Mouse (Mus musculus): Measurements from ENCODE around the gene Tmem170. TPM values are rescaled to one million over a fixed set of nuclear protein-coding genes. Genes with fewer than 3 reads are reported as not detected.

Gene Tmem170
- 1 to 10 TPM; 4.1 to 4.2 TPM for total RNA-seq (2021)
- long read RNA-seq, experiment 1, partial matches to known transcripts, result 0 of 4 reads
- long read RNA-seq, experiment 1, other reads (novel, unspliced or antisense), result 3 of 4 reads
- long read RNA-seq, experiment 2, partial matches to known transcripts, result 0 of 3 reads
- long read RNA-seq, experiment 2, other reads (novel, unspliced or antisense), result 3 of 3 reads

- DNase-seq (ENCODE audit: low spot score in 2 of 2), result peak; percentile 99
These were observed at the start of gene Tmem170 for GRCm38 (mm10) chr8:111876355-111876948. Gene Tmem170, minus strand, starts transcription at chr8:111876750.

- no peak for DNase-seq (ENCODE audit: low spot score in 2 of 2)
These were observed 48.4 kb upstream of the Tmem170 start for GRCm38 (mm10) chr8:111924976-111925375.

- peak; percentile 59 to 71 for DNase-seq (ENCODE audit: low spot score in 2 of 2)
These were observed 46.8 kb upstream of the Tmem170 start for GRCm38 (mm10) chr8:111923383-111923804.

- DNase-seq (ENCODE audit: low spot score in 2 of 2), result no peak
These were observed 44.4 kb upstream of the Tmem170 start for GRCm38 (mm10) chr8:111920971-111921370.

GRCm38 (mm10) chr8:111919663-111920062, 43.1 kb upstream of the Tmem170 start:
- no peak for DNase-seq (ENCODE audit: low spot score in 2 of 2)

- DNase-seq (ENCODE audit: low spot score in 2 of 2), result peak in 1 of 2 experiments; percentile 17
These were observed 36.4 kb upstream of the Tmem170 start for GRCm38 (mm10) chr8:111912860-111913432.

GRCm38 (mm10) chr8:111911572-111911971, 35.0 kb upstream of the Tmem170 start:
- peak; percentile 25 to 36 for DNase-seq (ENCODE audit: low spot score in 2 of 2)

- no peak for DNase-seq (ENCODE audit: low spot score in 2 of 2)
These were observed 33.3 kb upstream of the Tmem170 start, which contains the start of gene Chst5 for GRCm38 (mm10) chr8:111909621-111910450. Gene Chst5, minus strand, starts transcription at chr8:111910447.

GRCm38 (mm10) chr8:111905500-111906121, 29.1 kb upstream of the Tmem170 start:
- DNase-seq (ENCODE audit: low spot score in 2 of 2), result no peak

GRCm38 (mm10) chr8:111902080-111902479, 25.5 kb upstream of the Tmem170 start:
- no peak for DNase-seq (ENCODE audit: low spot score in 2 of 2)

GRCm38 (mm10) chr8:111898586-111898985, 22.0 kb upstream of the Tmem170 start:
- no peak for DNase-seq (ENCODE audit: low spot score in 2 of 2)

- no peak for DNase-seq (ENCODE audit: low spot score in 2 of 2)
These were observed 18.4 kb upstream of the Tmem170 start for GRCm38 (mm10) chr8:111894955-111895354.

- DNase-seq (ENCODE audit: low spot score in 2 of 2), result no peak
These were observed 16.1 kb upstream of the Tmem170 start for GRCm38 (mm10) chr8:111892615-111893014.

- no peak for DNase-seq (ENCODE audit: low spot score in 2 of 2)
These were observed 15.4 kb upstream of the Tmem170 start for GRCm38 (mm10) chr8:111891983-111892382.

GRCm38 (mm10) chr8:111890911-111891303, 14.4 kb upstream of the Tmem170 start:
- no peak for DNase-seq (ENCODE audit: low spot score in 2 of 2)

- DNase-seq (ENCODE audit: low spot score in 2 of 2), result no peak
These were observed 13.7 kb upstream of the Tmem170 start for GRCm38 (mm10) chr8:111889931-111890910.

GRCm38 (mm10) chr8:111888091-111888650, 11.6 kb upstream of the Tmem170 start:
- peak in 1 of 2 experiments; percentile 40 for DNase-seq (ENCODE audit: low spot score in 2 of 2)

GRCm38 (mm10) chr8:111887479-111887878, 10.9 kb upstream of the Tmem170 start:
- no peak for DNase-seq (ENCODE audit: low spot score in 2 of 2)

GRCm38 (mm10) chr8:111883615-111884014, 7.1 kb upstream of the Tmem170 start:
- DNase-seq (ENCODE audit: low spot score in 2 of 2), result no peak

- DNase-seq (ENCODE audit: low spot score in 2 of 2), result peak; percentile 23 to 55
These were observed 5.0 kb upstream of the Tmem170 start for GRCm38 (mm10) chr8:111881591-111881990.
